Mouse (Mus musculus) G1E-ER4 (cell line): Measurements from ENCODE around the gene Atf6b. TPM values are rescaled to one million over a fixed set of nuclear protein-coding genes. Genes with fewer than 3 reads are reported as not detected.

Experiments used
- GATA1 ChIP-seq: IDR thresholded peaks from one replicate; pipeline ENCODE4 v1.8.0; 2012; ENCODE audit warnings: low read length, inconsistent platforms
- polyA plus RNA-seq: library from polyadenylated mRNA; stranded (reverse); fragments of >175 nt; gene quantifications from 2 replicates; pipeline ENCODE4 v1.2.3, GENCODE M21; 2012

Atf6b gene
- polyA plus RNA-seq, 1 experiment: 130 TPM

GRCm38 (mm10) chr17:34639461-34640255 lies 7.3 kb upstream of the Atf6b start:
- TF ChIP-seq GATA1: no peak

DNA sequence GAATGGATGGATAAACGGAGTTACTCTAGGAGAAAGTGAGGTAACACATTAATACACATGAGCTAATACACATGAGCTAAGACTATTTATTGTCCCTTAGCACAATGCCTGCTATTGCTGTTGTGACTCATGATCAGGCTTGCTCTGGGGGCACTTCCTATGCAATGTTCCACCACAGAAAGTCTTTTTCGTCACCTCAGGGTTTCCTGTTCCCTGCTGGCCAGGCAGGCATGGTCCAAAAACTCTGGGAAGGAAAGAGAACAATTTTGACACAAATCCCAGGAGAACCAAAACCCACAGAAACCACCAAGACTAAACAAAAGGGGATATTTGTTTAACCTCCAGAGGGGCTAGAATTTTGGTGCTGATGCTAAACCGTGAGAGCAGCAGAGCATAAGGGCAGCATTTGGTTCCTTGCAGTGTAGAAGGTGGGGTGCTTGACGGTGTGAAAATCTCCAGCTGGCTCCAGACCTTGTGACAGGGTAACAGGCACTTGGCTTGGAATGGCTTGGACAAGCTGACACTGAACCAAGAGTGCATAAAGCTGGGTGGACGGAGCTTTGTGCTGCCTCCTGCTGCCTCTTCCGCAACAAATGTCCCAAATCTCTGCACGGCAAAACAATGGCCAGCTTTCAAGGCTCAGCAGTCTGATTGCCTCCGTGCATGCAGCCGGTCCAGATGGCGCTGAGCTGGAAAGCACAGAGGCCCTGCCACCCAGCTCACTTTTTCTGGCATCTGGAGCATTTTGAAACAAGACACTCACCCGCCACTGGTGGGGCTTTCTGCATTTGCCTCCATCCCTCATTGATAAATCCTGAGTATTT lies 6.0 kb upstream of the Atf6b start:
- no peak for TF ChIP-seq GATA1

- no peak for TF ChIP-seq GATA1
These were observed 5.0 kb upstream of the Atf6b start for GRCm38 (mm10) chr17:34641945-34642344.

GRCm38 (mm10) chr17:34643379-34643778 lies 3.6 kb upstream of the Atf6b start:
- TF ChIP-seq GATA1: no peak

- no peak for TF ChIP-seq GATA1
These were observed 3.0 kb upstream of the Atf6b start for GRCm38 (mm10) chr17:34643944-34644343.

GRCm38 (mm10) chr17:34644608-34645007 lies 2.3 kb upstream of the Atf6b start, which contains the start of gene Fkbpl:
TSS of gene Fkbpl (plus strand) at chr17:34644764.
- no peak for TF ChIP-seq GATA1

- TF ChIP-seq GATA1: no peak
These were observed 1.6 kb upstream of the Atf6b start for GRCm38 (mm10) chr17:34645256-34645829.

GRCm38 (mm10) chr17:34645831-34646511 lies 975 bp upstream of the Atf6b start:
- TF ChIP-seq GATA1: no peak

DNA sequence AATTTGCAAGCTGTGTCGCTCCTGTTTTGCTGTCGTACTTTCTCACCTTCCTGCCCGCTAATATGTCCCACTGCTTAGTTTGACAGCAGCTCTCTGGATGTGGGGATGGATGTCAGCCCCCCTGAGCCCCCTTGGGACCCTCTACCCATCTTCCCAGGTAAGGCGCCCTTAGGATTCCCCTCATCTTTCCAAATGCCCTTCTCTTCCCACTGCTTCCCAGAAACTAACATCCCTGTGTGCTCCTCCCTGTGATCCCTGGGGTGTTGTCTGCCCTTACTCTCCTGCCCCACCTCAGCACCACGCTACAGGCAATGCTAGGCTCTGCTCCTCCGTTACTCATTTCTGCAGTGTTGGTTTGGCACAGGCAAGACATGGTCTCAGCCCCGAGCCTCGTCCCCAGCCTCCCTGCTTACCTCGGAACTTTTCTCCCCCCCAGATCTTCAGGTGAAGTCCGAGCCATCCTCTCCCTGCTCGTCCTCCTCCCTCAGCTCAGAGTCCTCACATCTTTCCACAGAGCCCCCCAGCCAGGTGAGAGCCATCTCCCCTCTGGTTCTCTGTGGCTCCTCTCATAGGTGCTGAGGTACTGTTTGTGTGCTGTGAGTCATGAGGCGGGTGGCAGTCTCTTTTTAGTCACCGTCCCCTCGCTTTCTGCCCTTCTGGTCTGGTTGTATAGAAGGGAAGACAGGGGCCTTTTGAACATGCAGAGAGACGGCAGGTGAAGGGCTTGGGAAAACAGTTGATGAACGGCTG lies 1.4 kb downstream of the Atf6b start:
- TF ChIP-seq GATA1: no peak

DNA sequence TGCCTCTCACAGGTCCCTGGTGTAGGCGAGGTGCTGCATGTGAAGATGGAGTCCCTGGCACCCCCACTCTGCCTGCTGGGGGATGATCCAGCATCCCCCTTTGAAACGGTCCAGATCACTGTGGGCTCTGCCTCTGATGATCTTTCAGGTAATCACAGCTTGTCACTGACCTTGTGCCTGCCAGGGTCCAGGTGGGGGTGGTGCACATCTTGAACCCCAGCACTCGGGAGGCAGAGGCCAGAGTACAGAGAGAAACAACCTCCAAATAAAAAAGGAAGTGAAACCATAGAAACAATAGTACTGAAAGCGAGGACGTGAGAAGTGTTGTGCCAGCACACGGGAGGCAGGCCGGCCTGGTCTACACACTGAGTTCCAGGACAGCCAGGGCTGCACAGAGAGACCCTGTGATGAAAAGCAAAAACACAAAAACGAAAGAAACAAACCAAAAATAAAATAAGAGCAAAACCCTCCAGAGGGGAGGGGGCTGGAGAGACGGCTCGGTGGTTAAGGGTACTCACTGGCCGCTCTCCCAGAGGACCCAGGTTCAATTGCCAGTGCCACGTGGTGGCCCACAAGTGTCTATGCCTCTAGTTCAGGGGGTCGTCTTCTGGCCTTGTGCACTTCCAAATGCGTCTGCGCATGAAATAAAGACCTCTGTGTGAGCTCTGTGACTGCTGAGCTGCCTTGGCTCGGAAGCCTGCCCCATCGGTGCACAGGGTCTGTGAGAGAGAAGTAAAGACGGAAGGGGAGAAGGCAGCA lies 2.3 kb downstream of the Atf6b start:
- TF ChIP-seq GATA1: no peak

- TF ChIP-seq GATA1: no peak
These were observed 3.8 kb downstream of the Atf6b start for GRCm38 (mm10) chr17:34650781-34651180.

DNA sequence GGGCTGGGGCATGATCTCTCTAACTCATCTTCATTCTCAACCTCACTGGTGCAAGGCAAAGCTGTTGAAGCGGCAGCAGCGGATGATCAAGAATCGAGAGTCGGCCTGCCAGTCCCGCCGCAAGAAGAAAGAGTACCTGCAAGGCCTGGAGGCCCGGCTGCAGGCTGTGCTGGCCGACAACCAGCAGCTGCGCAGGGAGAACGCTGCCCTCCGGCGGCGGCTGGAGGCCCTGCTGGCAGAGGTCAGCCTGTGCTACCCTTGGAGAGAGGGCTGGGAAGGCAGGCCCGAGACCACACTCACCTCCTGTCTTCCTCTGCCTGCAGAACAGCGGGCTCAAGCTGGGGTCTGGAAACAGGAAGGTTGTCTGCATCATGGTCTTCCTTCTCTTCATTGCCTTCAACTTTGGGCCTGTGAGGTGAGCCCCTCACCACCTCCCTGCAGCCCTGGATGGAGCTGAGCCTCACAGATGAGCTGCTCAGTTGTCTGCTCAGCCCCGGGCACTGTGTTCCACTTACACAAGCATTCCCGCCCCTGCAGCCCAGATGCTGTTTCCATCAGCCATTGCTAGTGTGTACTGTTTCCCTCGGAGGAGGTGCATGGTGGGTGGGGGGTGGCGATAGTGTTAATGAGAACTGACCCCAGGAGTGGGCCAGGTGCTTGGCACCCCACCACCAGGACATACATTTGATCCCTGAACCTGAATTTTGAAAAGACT lies 4.7 kb downstream of the Atf6b start:
- no peak for TF ChIP-seq GATA1

DNA sequence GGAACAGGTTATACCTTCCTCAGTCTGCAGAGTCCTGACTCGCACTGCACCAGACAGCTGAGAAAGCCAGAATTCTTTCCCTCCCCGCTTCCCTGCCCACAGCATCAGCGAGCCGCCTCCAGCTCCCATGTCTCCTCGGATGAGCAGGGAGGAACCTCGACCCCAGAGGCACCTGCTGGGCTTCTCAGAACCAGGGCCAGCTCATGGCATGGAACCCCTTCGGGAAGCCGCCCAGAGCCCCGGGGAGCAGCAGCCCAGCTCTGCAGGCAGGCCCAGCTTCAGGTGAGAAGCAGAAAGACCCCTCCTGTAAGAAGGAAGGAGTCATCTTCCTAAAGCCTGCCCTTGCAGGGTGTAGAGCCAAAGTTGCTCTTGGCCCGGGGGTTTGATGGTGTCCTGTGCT lies 5.6 kb downstream of the Atf6b start:
- TF ChIP-seq GATA1: no peak

GRCm38 (mm10) chr17:34652985-34653384 lies 6.0 kb downstream of the Atf6b start:
- no peak for TF ChIP-seq GATA1
